Mouse (Mus musculus) stomach, postnatal 0 days (tissue): Measurements from ENCODE around the gene 2210017I01Rik. TPM values are rescaled to one million over a fixed set of nuclear protein-coding genes. Genes with fewer than 3 reads are reported as not detected.

Source experiments
- ATAC-seq: fragments of 200-750 bp; cut with Nextera tagmentation; 2 replicates; pipeline ENCODE4 v1.8.0; 2017; ENCODE audit not compliant: low FRiP score, low TSS enrichment
- DNase-seq: peaks from one replicate; pipeline ENCODE4 v3.0.0-alpha.2; 2016; ENCODE audit warnings: low spot score
- H3K27ac ChIP-seq: fragments of 300-500 bp; sonication (generic); replicated peaks from 2 replicates; pipeline ENCODE4 v1.5.1; 2014; ENCODE audit warnings: mild to moderate bottlenecking, control low read depth
- H3K27me3 ChIP-seq: fragments of 300-500 bp; sonication (generic); 2 replicates; pipeline ENCODE4 v1.6.1; 2014; ENCODE audit warnings: low read length; ENCODE audit not compliant: control insufficient read depth, insufficient read depth
- H3K36me3 ChIP-seq: fragments of 300-500 bp; sonication (generic); 2 replicates; pipeline ENCODE4 v1.6.1; 2014; ENCODE audit warnings: low read length, mixed read lengths; ENCODE audit not compliant: control insufficient read depth, insufficient read depth
- H3K4me1 ChIP-seq: fragments of 300-500 bp; sonication (generic); replicated peaks from 2 replicates; pipeline ENCODE4 v1.6.1; 2014; ENCODE audit warnings: antibody characterized with exemption; ENCODE audit not compliant: control insufficient read depth, insufficient read depth
- H3K4me2 ChIP-seq: fragments of 300-500 bp; sonication (generic); replicated peaks from 2 replicates; pipeline ENCODE4 v1.6.1; 2014; ENCODE audit warnings: low read depth, mild to moderate bottlenecking, control low read depth, moderate library complexity
- H3K4me3 ChIP-seq: fragments of 300-500 bp; sonication (generic); 2 replicates; pipeline ENCODE4 v1.5.1; 2014; ENCODE audit warnings: low read depth, low read length, control low read depth
- H3K9ac ChIP-seq: fragments of 300-500 bp; sonication (generic); 2 replicates; pipeline ENCODE4 v1.6.1; 2014; ENCODE audit warnings: mild to moderate bottlenecking, low read length, control low read depth, mixed read lengths
- H3K9me3 ChIP-seq: fragments of 300-500 bp; sonication (generic); 2 replicates; pipeline ENCODE4 v1.6.1; 2016; ENCODE audit warnings: low read length; ENCODE audit not compliant: control insufficient read depth
- CTCF ChIP-seq: IDR thresholded peaks from 2 replicates; pipeline ENCODE4 v1.5.1; 2016; ENCODE audit warnings: antibody characterized with exemption, low read depth, mild to moderate bottlenecking, moderate library complexity
- EP300 ChIP-seq: optimal IDR thresholded peaks from 2 replicates; pipeline ENCODE3; 2016; ENCODE audit warnings: antibody characterized with exemption
- WGBS: fragments of 180-500 bp; shearing (Covaris S2); extraction: QIAGEN DNeasy Blood & Tissue Kit; methylation state at CpG from one replicate; pipeline ENCODE4 v1.1.7; 2014; 5-methylcytosine and 5-hydroxymethylcytosine counted together
- polyA plus RNA-seq: library from polyadenylated mRNA; unstranded; fragments of >200 nt; fragmentation: Nextera tagmentation; extraction: Ambion mirVana; gene quantifications from 2 replicates; pipeline ENCODE4 v1.2.1, GENCODE M21; 2015

Gene 2210017I01Rik
- polyA plus RNA-seq, 1 experiment from 2014 or later = 22.8 TPM

DNA sequence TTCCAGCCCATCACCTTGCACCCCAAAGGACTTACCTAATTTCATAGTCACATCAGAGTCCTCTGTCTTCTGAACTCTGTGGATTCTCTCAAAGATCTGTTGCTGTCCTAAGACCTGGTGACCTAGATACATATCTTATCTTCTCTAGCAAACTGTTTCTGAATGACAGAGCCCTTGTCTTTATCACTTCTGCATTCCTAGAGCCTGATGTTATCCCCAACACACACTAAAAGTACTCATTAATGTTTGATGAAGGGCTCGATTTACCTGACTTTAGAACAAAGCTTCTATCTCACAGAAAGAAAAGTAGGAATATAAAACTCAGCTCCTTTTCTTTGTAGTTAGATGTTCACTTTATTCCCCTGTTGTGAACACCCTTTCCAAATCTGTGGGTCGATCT is 14.3 kb upstream of the 2210017I01Rik start, which contains the start of gene Lce6a:
Gene Lce6a (minus strand): TSS at position 101 of the 400 bp plus-strand sequence.
- H3K4me2 ChIP-seq = no peak within 1 kb of the TSS
- WGBS = 52% methylated on average over 2 of the region's 2 CpGs
- H3K27me3 ChIP-seq = no peaks in the 10 kb centered on the region
- no peaks in the 10 kb centered on the region for H3K36me3 ChIP-seq
- no peak for TF ChIP-seq CTCF
- TF ChIP-seq EP300 = no peak
- no peak within 1 kb of the TSS for H3K27ac ChIP-seq
- H3K4me3 ChIP-seq = no peak within 1 kb of the TSS
- no peak within 1 kb of the TSS for H3K9ac ChIP-seq
- no peak for ATAC-seq
- no peaks in the 10 kb centered on the region for H3K9me3 ChIP-seq
- no peak for DNase-seq
- H3K4me1 ChIP-seq = no peaks in the 10 kb centered on the region

DNA sequence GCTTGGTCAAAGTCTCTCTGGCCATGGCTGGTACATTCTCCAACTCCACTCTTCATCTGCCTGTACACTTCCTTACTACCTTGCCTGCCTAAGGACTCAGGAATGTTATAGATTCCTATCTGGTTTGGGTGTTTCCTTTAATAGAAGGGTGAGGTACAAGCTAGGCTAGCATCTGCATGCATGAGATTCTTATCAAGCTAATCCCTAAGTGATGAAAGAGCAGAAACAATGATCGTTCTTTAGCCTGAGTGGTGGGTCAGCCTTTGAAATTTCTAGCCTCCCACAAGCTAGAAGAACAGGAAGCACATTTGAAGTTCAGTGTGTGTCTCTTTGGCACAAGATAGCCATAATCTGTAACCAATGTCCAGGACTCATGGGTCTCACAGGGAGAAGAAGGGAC is 2.5 kb upstream of the 2210017I01Rik start:
- 41% methylated on average over 1 of the region's 1 CpGs for WGBS
- Histone ChIP-seq H3K4me3 (no peak overlapping the region), H3K9me3 (no peaks in the 10 kb centered on the region), H3K4me2 (no peak overlapping the region), H3K27me3 (no peaks in the 10 kb centered on the region), H3K4me1 (no peaks in the 10 kb centered on the region), H3K27ac (no peak overlapping the region), H3K36me3 (no peaks in the 10 kb centered on the region), H3K9ac (no peak overlapping the region)
- no peak for TF ChIP-seq CTCF
- peak; percentile 73 for TF ChIP-seq EP300
- DNase-seq (no peak), ATAC-seq (no peak)

DNA sequence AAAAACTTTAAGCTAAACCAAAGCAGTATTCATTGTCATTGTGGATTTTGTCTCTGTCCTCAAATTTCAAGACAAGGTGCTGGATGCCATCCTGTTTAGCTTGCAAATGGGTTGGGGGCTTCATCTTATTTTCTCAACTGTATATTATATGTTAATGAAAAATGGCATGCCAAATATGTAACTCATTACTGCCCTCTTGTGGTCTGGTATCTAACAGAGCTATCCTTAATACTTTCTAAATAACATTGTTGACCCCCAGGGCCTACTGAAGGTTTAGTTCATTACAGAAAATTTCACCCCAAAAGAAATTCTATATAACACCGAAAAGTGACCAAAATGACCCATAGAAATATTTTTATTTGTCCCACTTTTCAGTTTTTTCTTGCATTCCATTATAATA is 5.1 kb downstream of the 2210017I01Rik start:
- Histone ChIP-seq H3K9me3 (no peaks in the 10 kb centered on the region), H3K9ac (no peak overlapping the region), H3K4me3 (no peak overlapping the region), H3K27ac (no peak overlapping the region), H3K27me3 (no peaks in the 10 kb centered on the region), H3K4me2 (no peak overlapping the region), H3K36me3 (no peaks in the 10 kb centered on the region), H3K4me1 (no peaks in the 10 kb centered on the region)
- ATAC-seq = no peak
- TF ChIP-seq EP300 (no peak), CTCF (peak; percentile 61)
- no peak for DNase-seq
- 43% methylated on average over 1 of the region's 1 CpGs for WGBS

DNA sequence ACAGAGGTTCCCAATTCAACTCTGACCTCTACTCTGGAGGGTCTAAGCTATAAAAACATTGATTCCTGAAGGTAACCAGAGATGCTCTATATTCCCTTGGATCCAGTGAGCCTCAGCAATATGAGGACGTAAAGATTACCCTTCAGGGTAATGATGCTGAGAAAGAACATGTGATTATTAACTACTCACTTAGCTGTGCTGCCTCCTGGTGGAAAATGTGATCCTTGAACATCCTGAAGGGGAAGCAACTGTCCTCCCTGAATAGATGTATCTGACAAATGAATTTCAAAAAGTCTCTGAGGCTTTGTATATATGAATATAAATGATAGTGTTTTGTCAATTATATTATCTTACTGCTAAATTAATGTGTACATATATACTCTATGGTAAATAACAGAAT is 6.8 kb downstream of the 2210017I01Rik start:
- H3K27ac ChIP-seq = no peak overlapping the region
- DNase-seq = peak; percentile 21
- no peak overlapping the region for H3K4me2 ChIP-seq
- 60% methylated on average over 1 of the region's 1 CpGs for WGBS
- no peaks in the 10 kb centered on the region for H3K9me3 ChIP-seq
- TF ChIP-seq CTCF = peak; percentile 67
- no peak for TF ChIP-seq EP300
- no peaks in the 10 kb centered on the region for H3K4me1 ChIP-seq
- no peaks in the 10 kb centered on the region for H3K27me3 ChIP-seq
- no peak for ATAC-seq
- H3K4me3 ChIP-seq = no peak overlapping the region
- H3K9ac ChIP-seq = no peak overlapping the region
- no peaks in the 10 kb centered on the region for H3K36me3 ChIP-seq

DNA sequence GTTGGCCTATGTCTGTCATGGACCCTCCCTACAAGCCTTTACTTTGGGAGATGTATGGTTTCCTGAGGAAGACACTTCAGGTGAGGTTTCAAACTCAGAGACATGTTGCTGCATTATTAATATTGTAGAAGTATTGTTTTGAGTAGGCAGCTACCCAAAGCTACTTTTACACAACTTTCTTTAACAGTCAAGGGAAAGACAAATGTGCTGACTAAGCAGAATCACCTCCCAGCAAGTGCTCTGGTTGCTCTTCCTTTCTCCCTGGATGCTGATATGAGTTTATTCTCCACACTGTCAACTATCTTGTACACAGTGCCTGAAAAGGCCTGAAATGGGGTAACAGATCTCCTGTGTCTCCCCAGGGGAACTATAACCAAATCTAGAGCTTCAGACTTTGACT is 7.3 kb downstream of the 2210017I01Rik start:
- no peaks in the 10 kb centered on the region for H3K27me3 ChIP-seq

DNA sequence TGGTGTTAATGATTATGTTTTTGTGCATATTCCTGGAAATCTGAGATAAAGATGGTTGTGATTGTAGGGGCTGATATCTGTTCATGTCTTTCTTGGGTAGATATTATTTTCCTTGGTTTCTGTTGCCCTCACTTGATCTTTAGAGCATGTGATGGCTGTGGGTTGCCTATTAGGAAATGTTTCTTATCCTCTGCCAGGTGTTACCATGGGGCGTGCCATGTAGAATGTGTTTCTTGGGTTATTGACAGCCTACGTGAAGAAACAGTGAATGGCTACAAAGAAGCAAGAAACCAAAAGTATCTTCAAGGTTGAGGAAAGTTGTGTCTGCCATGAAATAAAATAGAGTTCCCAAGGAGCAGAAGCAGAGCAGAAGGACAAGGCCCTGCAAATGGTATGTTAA is 8.9 kb downstream of the 2210017I01Rik start:
- WGBS = 87% methylated on average over 2 of the region's 2 CpGs
- TF ChIP-seq EP300 (no peak), CTCF (no peak)
- H3K4me1 ChIP-seq = no peaks in the 10 kb centered on the region
- no peak overlapping the region for H3K4me3 ChIP-seq
- H3K4me2 ChIP-seq = no peak overlapping the region
- H3K27ac ChIP-seq = no peak overlapping the region
- H3K36me3 ChIP-seq = no peaks in the 10 kb centered on the region
- ATAC-seq (no peak), DNase-seq (no peak)
- no peaks in the 10 kb centered on the region for H3K27me3 ChIP-seq
- no peak overlapping the region for H3K9ac ChIP-seq
- no peaks in the 10 kb centered on the region for H3K9me3 ChIP-seq

More for the DNA sequence above, 7.3 kb downstream of the 2210017I01Rik start:
- Histone ChIP-seq H3K9ac (no peak overlapping the region), H3K4me1 (no peaks in the 10 kb centered on the region), H3K27ac (no peak overlapping the region), H3K9me3 (no peaks in the 10 kb centered on the region), H3K36me3 (no peaks in the 10 kb centered on the region), H3K4me3 (no peak overlapping the region), H3K4me2 (no peak overlapping the region)
- DNase-seq (no peak), ATAC-seq (no peak)
- TF ChIP-seq EP300 (no peak), CTCF (no peak)
